Mouse (Mus musculus) heart, adult 2 months (tissue): Measurements from ENCODE around the gene Rai1.

Experiments
- CTCF ChIP-seq: fragments of 200-600 bp; IDR thresholded peaks from 2 replicates; pipeline ENCODE4 v1.8.1; 2022; ENCODE audit warnings: antibody characterized with exemption, mild to moderate bottlenecking, moderate library complexity
- EP300 ChIP-seq: fragments of 200-500 bp; IDR thresholded peaks from 2 replicates; pipeline ENCODE4 v1.6.1; 2011; ENCODE audit warnings: low read depth, low read length, control low read depth; ENCODE audit not compliant: insufficient read depth
- POLR2A ChIP-seq: fragments of 200-500 bp; IDR thresholded peaks from 2 replicates; pipeline ENCODE4 v1.6.1; 2011; ENCODE audit warnings: mild to moderate bottlenecking, low read depth, low read length, control low read depth; ENCODE audit not compliant: insufficient read depth

- TF ChIP-seq EP300 (no peak), CTCF (no peak), POLR2A (no peak)
Measured at GRCm38 (mm10) chr11:60216671-60217070, 111.9 kb downstream of the Rai1 start.
